Mouse (Mus musculus) E14TG2a.4 (cell line): ENCODE measurements around the gene Plekhg3.

ENCODE experiments used
- CTCF ChIP-seq: conservative IDR thresholded peaks from 2 replicates; pipeline ENCODE4 v1.5.1; 2014; ENCODE audit warnings: low read length
- NANOG ChIP-seq: IDR thresholded peaks from 2 replicates; pipeline ENCODE4 v1.6.1; 2014; ENCODE audit warnings: borderline replicate concordance, low read length, mixed read lengths
- POU5F1 ChIP-seq: IDR thresholded peaks from 2 replicates; pipeline ENCODE4 v1.6.1; 2014; ENCODE audit warnings: low read length, borderline replicate concordance

DNA sequence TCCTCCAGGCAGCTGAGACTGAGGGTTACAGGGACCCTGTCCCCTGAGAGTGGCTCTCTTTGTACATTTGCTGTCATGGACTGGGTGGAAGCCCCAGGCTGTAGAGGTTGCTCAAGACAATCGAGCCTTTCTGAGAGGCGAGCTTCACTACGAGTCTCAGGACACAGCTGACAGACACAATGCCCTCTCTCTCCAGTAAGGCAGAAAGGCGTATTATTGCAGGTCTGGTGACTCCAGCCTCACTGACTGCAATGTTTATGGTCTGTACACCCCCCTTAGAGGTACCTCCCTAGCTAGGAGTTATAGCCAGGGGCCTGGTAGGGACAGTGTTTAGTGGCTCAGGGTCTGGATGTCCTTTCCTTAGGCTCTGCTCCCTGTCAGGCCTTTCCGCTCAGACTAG is 22.9 kb upstream of the Plekhg3 start:
- TF ChIP-seq NANOG (no peak), CTCF (no peak), POU5F1 (no peak)
